Mouse (Mus musculus) stomach, embryonic 14.5 days (tissue): ENCODE measurements around the gene Tmem198. TPM values are rescaled to one million over a fixed set of nuclear protein-coding genes. Genes with fewer than 3 reads are reported as not detected.

Experiments
- ATAC-seq: fragments of 200-750 bp; cut with Nextera tagmentation; 2 replicates; pipeline ENCODE4 v1.8.0; 2017; ENCODE audit warnings: low read depth, moderate TSS enrichment; ENCODE audit not compliant: insufficient number of reproducible peaks, insufficient read depth, low FRiP score
- H3K27ac ChIP-seq: fragments of 300-500 bp; sonication (generic); 2 replicates; pipeline ENCODE4 v1.5.1; 2014; ENCODE audit warnings: mild to moderate bottlenecking, low read length, moderate library complexity, mixed read lengths
- H3K27me3 ChIP-seq: fragments of 300-500 bp; sonication (generic); 2 replicates; pipeline ENCODE4 v1.6.1; 2014; ENCODE audit warnings: low read length, control low read depth, mixed read lengths; ENCODE audit not compliant: control insufficient read depth, insufficient read depth
- H3K36me3 ChIP-seq: fragments of 300-500 bp; sonication (generic); 2 replicates; pipeline ENCODE4 v1.6.1; 2014; ENCODE audit warnings: mild to moderate bottlenecking, control low read depth, low read length, moderate library complexity, mixed read lengths; ENCODE audit not compliant: control insufficient read depth, insufficient read depth
- H3K4me1 ChIP-seq: fragments of 300-500 bp; sonication (generic); 2 replicates; pipeline ENCODE4 v1.6.1; 2014; ENCODE audit warnings: low read length, control low read depth, mixed read lengths; ENCODE audit not compliant: control insufficient read depth, insufficient read depth
- H3K4me2 ChIP-seq: fragments of 300-500 bp; sonication (generic); replicated peaks from 2 replicates; pipeline ENCODE4 v1.6.1; 2014; ENCODE audit warnings: low read depth, low read length, control low read depth
- H3K4me3 ChIP-seq: fragments of 300-500 bp; sonication (generic); 2 replicates; pipeline ENCODE4 v1.5.1; 2014; ENCODE audit warnings: low read depth, low read length, control low read depth
- H3K9ac ChIP-seq: fragments of 300-500 bp; sonication (generic); replicated peaks from 2 replicates; pipeline ENCODE4 v1.6.1; 2014; ENCODE audit warnings: low read depth, mild to moderate bottlenecking, control low read depth, low read length, moderate library complexity, mixed read lengths
- H3K9me3 ChIP-seq: fragments of 300-500 bp; sonication (generic); 2 replicates; pipeline ENCODE4 v1.6.1; 2016; ENCODE audit warnings: low read depth, low read length, control low read depth; ENCODE audit not compliant: control insufficient read depth
- WGBS: fragments of 180-500 bp; shearing (Covaris S2); extraction: QIAGEN DNeasy Blood & Tissue Kit; methylation state at CpG from one replicate; pipeline ENCODE4 v1.1.7; 2014; 5-methylcytosine and 5-hydroxymethylcytosine counted together
- polyA plus RNA-seq: library from polyadenylated mRNA; unstranded; fragments of >200 nt; fragmentation: Nextera tagmentation; extraction: Ambion mirVana; gene quantifications from 2 replicates; pipeline ENCODE4 v1.2.1, GENCODE M21; 2014

Tmem198 gene
- polyA plus RNA-seq, 1 experiment from 2014 or later: 1.6 TPM

GRCm38 (mm10) chr1:75524679-75525078, 45.3 kb downstream of the Tmem198 start:
- no peak for ATAC-seq
- Histone ChIP-seq H3K9ac (no peak overlapping the region), H3K9me3 (no peaks in the 10 kb centered on the region), H3K36me3 (peaks cover 13% of the 10 kb centered on the region; the same call in 1 of the 2 replicates), H3K4me1 (peaks cover 13% of the 10 kb centered on the region), H3K4me2 (no peak overlapping the region), H3K27me3 (no peaks in the 10 kb centered on the region), H3K4me3 (no peak overlapping the region), H3K27ac (no peak overlapping the region)
- WGBS: 87% methylated on average over 7 of the region's 7 CpGs

- 86% methylated on average over 4 of the region's 4 CpGs for WGBS
- Histone ChIP-seq H3K4me1 (no peaks in the 10 kb centered on the region), H3K36me3 (peaks cover 44% of the 10 kb centered on the region), H3K9me3 (no peaks in the 10 kb centered on the region), H3K9ac (no peak overlapping the region), H3K27ac (no peak overlapping the region), H3K27me3 (no peaks in the 10 kb centered on the region), H3K4me3 (no peak overlapping the region), H3K4me2 (no peak overlapping the region)
- no peak for ATAC-seq
Measured at GRCm38 (mm10) chr1:75530546-75530945, 51.2 kb downstream of the Tmem198 start.

- Histone ChIP-seq H3K9me3 (no peaks in the 10 kb centered on the region), H3K36me3 (peaks cover 46% of the 10 kb centered on the region), H3K27me3 (no peaks in the 10 kb centered on the region), H3K4me1 (no peaks in the 10 kb centered on the region), H3K4me3 (no peak overlapping the region), H3K9ac (no peak overlapping the region), H3K27ac (no peak overlapping the region), H3K4me2 (no peak overlapping the region)
- 90% methylated on average over 19 of the region's 19 CpGs for WGBS
- no peak for ATAC-seq
Measured at GRCm38 (mm10) chr1:75532280-75533172, 53.2 kb downstream of the Tmem198 start.

GRCm38 (mm10) chr1:75533325-75534252, 54.3 kb downstream of the Tmem198 start:
- Histone ChIP-seq H3K27me3 (no peaks in the 10 kb centered on the region), H3K4me1 (no peaks in the 10 kb centered on the region), H3K9ac (no peak overlapping the region), H3K9me3 (no peaks in the 10 kb centered on the region), H3K36me3 (peaks cover 45% of the 10 kb centered on the region), H3K4me2 (no peak overlapping the region), H3K27ac (no peak overlapping the region), H3K4me3 (no peak overlapping the region)
- WGBS: 84% methylated on average over 19 of the region's 19 CpGs
- ATAC-seq: no peak; the same call in 1 of the 2 replicates

Other genes with a start within 250 kb of the Tmem198 start
- gene A630095N17Rik, start 247.4 kb upstream of the Tmem198 start, polyA plus RNA-seq: not detected in 2 replicates
- 14.3 and 14.4 TPM in 2 replicates for gene Dnajb2, start 243.1 kb upstream of the Tmem198 start, polyA plus RNA-seq
- gene Ptprn, start 215.0 kb upstream of the Tmem198 start, polyA plus RNA-seq: 2.4 and 2.9 TPM in 2 replicates
- gene Resp18, start 201.1 kb upstream of the Tmem198 start, polyA plus RNA-seq: 8.1 and 9.8 TPM in 2 replicates
- 126 and 127 TPM in 2 replicates for gene Dnpep, start 161.5 kb upstream of the Tmem198 start, polyA plus RNA-seq
- 43.7 and 51.0 TPM in 2 replicates for gene Des, start 119.2 kb upstream of the Tmem198 start, polyA plus RNA-seq
- gene Speg, start 104.2 kb upstream of the Tmem198 start, polyA plus RNA-seq: 53.8 and 54.9 TPM in 2 replicates
- 75.2 and 84.5 TPM in 2 replicates for gene Gmppa, start 43.6 kb upstream of the Tmem198 start, polyA plus RNA-seq
- gene Asic4, start 29.1 kb upstream of the Tmem198 start, polyA plus RNA-seq: 0.16 and 0.25 TPM in 2 replicates
- 38.4 and 41.0 TPM in 2 replicates for gene Chpf, start 225 bp upstream of the Tmem198 start, polyA plus RNA-seq
- 77.0 and 79.0 TPM in 2 replicates for gene Obsl1, start 26.9 kb downstream of the Tmem198 start, polyA plus RNA-seq
- 7.2 and 7.4 TPM in 2 replicates for gene Inha, start 27.5 kb downstream of the Tmem198 start, polyA plus RNA-seq
- gene Stk11ip, start 42.0 kb downstream of the Tmem198 start, polyA plus RNA-seq: 16.8 and 19.0 TPM in 2 replicates
- gene Slc4a3, start 66.7 kb downstream of the Tmem198 start, polyA plus RNA-seq: 16.5 and 19.7 TPM in 2 replicates